Mouse (Mus musculus): Measurements from ENCODE around the gene Cactin. TPM values are rescaled to one million over a fixed set of nuclear protein-coding genes. Genes with fewer than 3 reads are reported as not detected.

Gene Cactin
- polyA plus RNA-seq, 1 experiment from 2014 or later, result 49.9 TPM

DNA sequence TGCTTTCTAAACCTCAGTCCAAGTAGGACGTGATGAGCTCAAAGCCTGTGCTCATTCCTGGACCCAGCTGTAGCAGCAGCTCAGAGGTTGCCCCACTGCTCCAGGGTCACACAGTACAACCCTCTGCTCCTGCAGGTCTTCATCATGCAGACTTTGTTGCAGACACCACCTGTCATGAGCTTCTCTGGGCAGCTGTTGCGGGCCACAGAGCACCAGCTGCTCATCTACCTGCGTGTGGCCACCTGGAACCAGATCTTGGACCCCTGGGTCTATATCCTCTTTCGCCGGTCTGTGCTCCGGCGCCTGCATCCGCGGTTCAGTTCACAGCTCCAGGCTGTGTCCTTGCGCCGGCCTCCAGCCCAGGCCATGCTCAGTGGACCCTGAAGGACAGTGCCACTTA, 13.4 kb downstream of the Cactin start:
- no peak for ATAC-seq (ENCODE audit: borderline replicate concordance, extremely low read depth, low FRiP score, low TSS enrichment)
- Histone ChIP-seq H3K4me3 (no peak overlapping the region), H3K4me2 (no peak overlapping the region), H3K9ac (no peak overlapping the region), H3K9me3 (no peaks in the 10 kb centered on the region), H3K4me1 (peaks cover 54% of the 10 kb centered on the region), H3K27ac (peak overlapping the region; percentile 97), H3K27me3 (peaks cover 14% of the 10 kb centered on the region), H3K36me3 (no peaks in the 10 kb centered on the region)
- WGBS, result 74% methylated on average over 11 of the region's 11 CpGs

DNA sequence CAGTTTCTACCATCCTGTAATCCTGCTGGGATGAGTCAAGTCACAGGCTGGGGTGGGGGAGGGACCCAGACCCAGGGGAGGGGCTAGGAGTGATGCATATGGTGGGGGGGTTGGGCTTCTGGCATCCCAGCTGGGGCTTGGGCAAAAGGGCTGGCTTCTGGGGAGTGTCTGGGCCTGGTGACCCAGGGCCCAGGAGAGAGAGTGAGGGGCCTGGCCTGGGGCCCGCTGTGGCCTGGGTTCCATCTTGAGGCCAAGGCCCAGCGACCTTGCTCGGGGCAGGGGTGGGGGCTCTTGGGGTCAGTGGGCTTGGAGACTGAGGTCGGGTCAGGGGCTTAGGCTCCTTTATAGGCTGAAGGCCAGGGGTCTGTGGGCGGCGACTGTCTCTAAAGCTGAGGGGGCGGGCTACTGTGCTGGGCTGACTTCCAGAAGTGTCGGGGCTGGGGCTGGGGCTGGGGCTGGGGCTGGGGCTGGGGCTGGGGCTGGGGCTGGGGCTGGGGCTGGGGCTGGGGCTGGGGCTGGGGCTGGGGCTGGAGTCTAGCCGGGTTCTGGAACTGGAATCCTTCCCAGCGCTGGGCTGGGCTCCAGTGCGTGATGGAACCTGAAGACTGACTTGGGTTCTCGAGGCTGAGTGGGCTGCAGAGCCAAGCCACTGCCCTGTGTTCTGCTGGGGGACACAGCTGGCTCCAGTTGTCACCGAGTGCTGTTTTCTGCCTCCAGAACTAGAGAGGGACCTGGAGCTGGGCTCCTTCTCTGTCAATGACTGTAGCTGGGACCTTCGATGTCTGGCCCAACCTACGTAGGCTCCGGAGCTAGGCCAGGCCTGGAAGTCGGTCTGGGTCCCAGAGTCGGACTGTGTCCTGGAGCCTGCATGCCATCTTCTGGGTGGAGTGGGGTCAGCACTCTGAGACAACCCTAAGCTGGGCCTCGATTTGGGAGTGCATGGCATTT, 14.8 kb downstream of the Cactin start:
- Histone ChIP-seq H3K27me3 (peaks cover 14% of the 10 kb centered on the region), H3K4me1 (peaks cover 40% of the 10 kb centered on the region), H3K4me2 (peak overlapping the region; percentile 34; the same call in 1 of the 2 replicates), H3K27ac (peak overlapping the region; percentile 97), H3K9ac (peak overlapping the region; percentile 22; the same call in 1 of the 2 replicates), H3K4me3 (no peak overlapping the region), H3K9me3 (no peaks in the 10 kb centered on the region), H3K36me3 (no peaks in the 10 kb centered on the region)
- peak; percentile 76 for ATAC-seq (ENCODE audit: borderline replicate concordance, extremely low read depth, low FRiP score, low TSS enrichment)
- WGBS, result 28% methylated on average over 15 of the region's 19 CpGs

DNA sequence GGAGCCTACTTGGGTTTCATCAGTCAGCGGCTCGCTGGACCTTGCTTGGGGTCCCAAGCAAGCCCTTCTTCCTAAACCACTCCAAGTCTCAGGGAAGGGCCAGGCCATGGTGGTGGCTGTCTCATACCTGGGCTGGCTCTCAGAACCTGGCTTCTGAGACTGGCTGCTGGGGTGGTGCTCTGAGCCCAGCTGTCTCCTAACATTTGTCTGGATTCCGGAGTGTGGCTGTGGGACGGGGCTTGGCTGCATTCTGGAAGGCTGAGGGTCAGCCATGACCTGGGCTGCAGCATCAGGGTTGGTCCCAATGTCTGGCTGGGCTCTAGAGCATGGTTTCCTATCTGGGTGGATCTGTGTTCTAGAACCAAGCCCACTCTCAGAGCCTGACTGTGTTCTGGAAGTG, 15.7 kb downstream of the Cactin start:
- Histone ChIP-seq H3K4me2 (no peak overlapping the region), H3K27ac (peak overlapping the region; percentile 97), H3K4me1 (peaks cover 33% of the 10 kb centered on the region), H3K9ac (no peak overlapping the region), H3K9me3 (no peaks in the 10 kb centered on the region), H3K36me3 (no peaks in the 10 kb centered on the region), H3K4me3 (no peak overlapping the region), H3K27me3 (peaks cover 17% of the 10 kb centered on the region)
- no peak for ATAC-seq (ENCODE audit: borderline replicate concordance, extremely low read depth, low FRiP score, low TSS enrichment)
- 87% methylated on average over 4 of the region's 4 CpGs for WGBS

DNA sequence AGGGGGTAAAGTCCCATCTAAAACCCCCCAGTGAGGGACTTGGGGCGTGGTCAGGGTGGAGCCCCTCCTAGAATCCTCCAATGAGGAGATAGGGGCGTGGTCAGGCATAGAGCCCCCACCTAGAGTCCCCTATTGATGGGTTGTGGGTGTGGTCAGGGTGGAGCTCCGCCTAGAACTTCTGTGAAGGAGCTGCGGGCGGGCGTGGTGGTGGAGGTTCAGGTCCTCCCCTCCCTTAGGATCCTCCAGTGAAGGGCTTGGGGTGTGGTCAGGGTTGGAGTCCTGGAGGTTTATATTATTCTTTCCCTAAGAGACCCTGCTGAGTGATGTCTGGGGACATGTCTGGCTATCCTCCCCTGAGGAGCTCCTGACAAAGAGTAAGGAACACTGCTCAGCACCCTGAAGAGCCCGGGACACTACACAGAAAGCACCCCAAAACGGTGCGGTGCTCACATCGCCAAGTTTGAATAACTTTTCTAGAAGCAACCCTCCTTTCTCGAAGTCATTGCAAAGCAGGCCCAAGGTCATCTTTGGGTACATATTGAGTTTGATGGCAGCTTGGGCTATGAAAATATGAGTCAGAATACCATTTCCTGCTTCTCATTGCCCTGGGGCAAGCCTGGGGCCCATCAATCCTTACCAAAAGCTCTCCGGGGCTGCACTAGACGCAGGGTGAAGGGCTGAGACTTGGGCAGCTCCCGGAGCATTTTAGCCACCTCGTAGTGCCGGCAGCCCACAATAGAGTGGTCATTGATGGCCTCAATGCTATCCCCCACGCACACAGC, 19.8 kb downstream of the Cactin start:
- Histone ChIP-seq H3K4me3 (no peak overlapping the region), H3K27me3 (peaks cover 42% of the 10 kb centered on the region), H3K4me1 (peaks cover 12% of the 10 kb centered on the region), H3K9ac (no peak overlapping the region), H3K4me2 (no peak overlapping the region), H3K27ac (no peak overlapping the region), H3K36me3 (no peaks in the 10 kb centered on the region), H3K9me3 (no peaks in the 10 kb centered on the region)
- WGBS, result 41% methylated on average over 17 of the region's 17 CpGs
- ATAC-seq (ENCODE audit: borderline replicate concordance, extremely low read depth, low FRiP score, low TSS enrichment), result no peak

DNA sequence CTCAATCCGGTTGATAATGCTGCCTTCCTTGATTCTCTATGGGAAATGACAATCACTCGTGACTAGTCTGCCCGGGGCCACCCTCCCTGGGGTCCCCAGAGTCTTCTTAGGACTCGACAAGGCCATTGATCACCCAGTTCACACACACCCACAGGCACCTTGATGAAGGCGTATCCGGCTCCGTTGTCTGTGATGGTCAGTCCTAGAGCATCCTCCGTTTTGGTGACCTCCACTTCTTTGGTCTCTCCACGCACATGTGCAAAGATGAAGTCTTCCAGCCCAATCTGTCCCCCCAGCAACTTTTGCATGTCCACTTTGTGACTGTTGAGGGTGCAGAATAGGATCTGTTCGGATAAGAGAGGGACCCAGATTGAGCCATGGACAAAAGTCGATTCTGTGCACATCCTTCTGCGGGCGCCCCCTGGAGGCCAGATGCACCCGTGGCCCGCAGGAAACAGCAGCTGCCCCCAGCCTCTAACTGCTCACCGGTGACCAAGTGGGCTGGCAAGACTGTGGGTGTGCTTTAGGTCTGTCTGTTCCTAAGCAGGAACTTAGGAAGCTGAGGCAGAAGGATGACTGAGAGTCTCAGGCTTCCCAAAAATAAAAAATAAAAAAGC, 20.5 kb downstream of the Cactin start:
- peaks cover 42% of the 10 kb centered on the region for H3K27me3 ChIP-seq
- WGBS, result 30% methylated on average over 16 of the region's 16 CpGs

DNA sequence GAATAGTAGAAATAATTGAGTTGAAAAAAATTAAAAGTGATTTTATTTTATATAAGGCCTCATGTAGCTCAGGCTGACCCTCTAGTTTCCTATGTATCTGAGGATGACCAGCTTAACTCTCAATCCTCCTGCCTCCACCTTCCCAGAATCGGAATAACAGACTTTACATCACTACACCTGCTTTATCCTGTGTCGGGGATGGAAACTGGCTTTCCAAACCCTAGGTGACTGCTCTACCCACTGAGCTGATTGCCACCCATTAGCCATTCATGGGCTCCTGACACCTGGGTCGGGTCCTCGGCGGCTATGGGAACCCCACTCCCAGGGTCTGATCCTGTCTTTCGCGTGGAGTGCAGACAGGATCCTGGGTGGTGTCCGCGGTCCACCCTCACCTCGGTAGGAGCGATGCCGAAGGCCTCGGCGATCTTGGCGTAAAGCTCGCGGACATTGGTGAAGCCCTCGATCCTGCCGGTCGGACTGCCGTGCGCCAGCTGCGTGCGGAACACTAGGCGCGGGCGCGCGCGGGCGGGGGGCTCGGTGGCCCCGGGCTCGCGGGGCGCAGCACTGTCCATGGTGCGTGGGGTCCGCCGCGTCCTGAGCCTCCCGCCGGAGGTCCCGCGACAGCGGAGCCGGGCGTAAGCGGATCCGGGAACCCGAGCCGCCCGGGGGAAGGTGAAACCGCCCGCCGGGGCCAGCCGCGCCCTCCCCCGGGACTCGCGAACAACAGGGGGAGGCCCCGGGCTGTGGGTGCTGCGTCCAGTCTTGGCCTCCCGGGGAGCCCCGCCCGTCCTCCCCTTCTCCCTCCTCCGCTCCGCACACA, 22.0 kb downstream of the Cactin start, which contains the start of gene Gipc3:
Gipc3 (minus strand) TSS at position 581 of the 820 bp plus-strand sequence.
- Histone ChIP-seq H3K4me1 (peaks cover 17% of the 10 kb centered on the region), H3K9me3 (no peaks in the 10 kb centered on the region), H3K4me2 (peak within 1 kb of the TSS; percentile 82), H3K9ac (peak within 1 kb of the TSS; percentile 40), H3K27me3 (peaks cover 42% of the 10 kb centered on the region), H3K4me3 (peak within 1 kb of the TSS; percentile 41), H3K36me3 (0 out of 2 replicates have a peak, but pooled peaks cover 4% of the 10 kb centered on the region), H3K27ac (no peak within 1 kb of the TSS)
- ATAC-seq (ENCODE audit: borderline replicate concordance, extremely low read depth, low FRiP score, low TSS enrichment), result no peak
- WGBS, result 3% methylated on average over 67 of the region's 67 CpGs

More for the DNA sequence above, 20.5 kb downstream of the Cactin start:
- ATAC-seq (ENCODE audit: borderline replicate concordance, extremely low read depth, low FRiP score, low TSS enrichment), result no peak
- H3K9me3 ChIP-seq, result no peaks in the 10 kb centered on the region
- H3K4me2 ChIP-seq, result no peak overlapping the region
- H3K36me3 ChIP-seq, result no peaks in the 10 kb centered on the region
- H3K9ac ChIP-seq, result no peak overlapping the region
- H3K4me3 ChIP-seq, result no peak overlapping the region
- no peak overlapping the region for H3K27ac ChIP-seq
- H3K4me1 ChIP-seq, result peaks cover 8% of the 10 kb centered on the region

DNA sequence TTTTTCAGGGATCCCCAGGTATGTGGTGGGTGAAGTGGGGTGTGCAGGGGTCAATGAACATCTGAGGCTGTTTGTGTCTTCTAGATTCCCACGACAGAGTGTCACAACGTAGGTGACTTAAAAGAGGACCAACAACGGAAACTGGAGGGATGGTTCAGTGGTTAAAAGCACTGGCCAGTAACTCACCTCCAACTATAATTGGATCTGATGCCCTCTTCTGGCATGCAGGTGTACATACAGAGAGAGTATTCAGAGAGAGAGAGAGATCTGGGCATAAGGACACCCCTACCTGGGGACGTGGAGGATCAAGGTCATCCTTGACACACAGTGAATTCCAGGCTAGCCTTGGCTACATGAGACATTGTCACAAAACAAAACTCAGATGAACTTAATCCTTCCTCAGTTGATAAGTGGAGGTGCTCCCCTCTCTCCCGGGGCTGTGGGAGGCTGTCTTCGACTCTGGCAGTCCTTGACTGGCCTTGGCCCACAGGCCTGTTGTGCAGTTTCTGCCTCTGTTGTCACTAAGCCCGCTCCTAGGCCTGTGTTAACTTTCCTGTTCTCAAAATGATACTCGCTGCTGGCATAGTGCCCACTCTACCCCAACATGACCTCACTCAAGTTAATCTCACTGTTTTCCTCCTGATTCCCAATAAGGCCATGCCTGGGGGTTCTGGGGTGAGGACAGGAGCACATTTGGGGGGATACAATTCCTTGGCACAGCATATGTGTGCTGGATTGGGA, 23.7 kb downstream of the Cactin start:
- no peaks in the 10 kb centered on the region for H3K9me3 ChIP-seq
- H3K9ac ChIP-seq, result no peak overlapping the region
- WGBS, result 43% methylated on average over 8 of the region's 8 CpGs
- 0 out of 2 replicates have a peak, but pooled peaks cover 4% of the 10 kb centered on the region for H3K36me3 ChIP-seq
- H3K4me3 ChIP-seq, result no peak overlapping the region
- no peak overlapping the region for H3K4me2 ChIP-seq
- ATAC-seq (ENCODE audit: borderline replicate concordance, extremely low read depth, low FRiP score, low TSS enrichment), result no peak
- no peak overlapping the region for H3K27ac ChIP-seq
- peaks cover 26% of the 10 kb centered on the region for H3K4me1 ChIP-seq
- peaks cover 38% of the 10 kb centered on the region for H3K27me3 ChIP-seq

DNA sequence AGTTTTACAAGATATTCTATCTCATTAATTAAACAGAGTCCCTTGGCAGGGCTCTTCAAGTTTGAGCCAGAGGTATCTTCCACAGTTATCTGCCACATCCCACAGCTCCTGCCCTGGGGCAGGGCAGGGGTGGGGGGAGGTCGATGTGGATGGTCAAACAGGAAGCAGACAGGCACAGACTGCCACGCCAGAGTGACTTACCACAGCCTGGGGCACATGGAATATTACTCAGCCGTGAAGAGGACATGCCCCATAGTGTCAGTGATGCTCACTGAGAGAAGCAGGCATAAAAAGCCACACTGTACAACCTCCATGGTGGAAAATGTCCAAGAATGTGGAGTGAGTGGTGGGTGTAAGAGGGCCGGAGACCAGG, 24.2 kb downstream of the Cactin start:
- no peak for ATAC-seq (ENCODE audit: borderline replicate concordance, extremely low read depth, low FRiP score, low TSS enrichment)
- H3K4me1 ChIP-seq, result peaks cover 30% of the 10 kb centered on the region

DNA sequence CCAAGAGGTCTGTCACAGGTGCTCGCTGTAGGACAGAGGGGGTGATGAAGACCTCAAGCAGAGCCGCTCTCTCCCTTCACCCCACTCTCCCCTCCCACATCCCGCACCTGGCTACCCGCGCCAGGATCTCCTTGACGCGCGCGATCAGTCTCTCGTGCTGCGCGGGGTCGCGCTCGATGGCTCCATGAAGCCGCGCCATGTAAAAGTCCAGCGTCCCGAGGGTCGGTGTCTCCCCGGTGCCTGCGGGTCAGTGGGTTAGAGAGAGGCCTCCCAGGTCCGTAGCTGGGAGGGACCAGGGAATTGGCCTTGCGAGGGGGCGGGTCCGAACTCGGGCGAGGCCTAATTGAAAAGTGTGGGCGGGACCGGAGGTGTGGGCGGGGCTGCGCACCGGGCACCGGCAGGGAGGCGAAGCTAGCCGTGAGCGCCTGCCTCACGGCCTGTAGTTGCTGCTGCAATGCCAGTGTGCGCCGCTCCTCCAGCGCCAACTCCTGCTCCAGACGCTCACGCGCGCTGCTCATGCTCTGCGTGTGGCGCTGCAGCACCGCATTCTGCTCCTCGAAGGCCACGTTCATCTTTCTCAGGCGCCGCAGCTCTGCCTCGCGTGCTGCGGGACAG, 25.7 kb downstream of the Cactin start:
- peak overlapping the region; percentile 29 for H3K4me3 ChIP-seq
- peaks cover 35% of the 10 kb centered on the region for H3K4me1 ChIP-seq
- H3K4me2 ChIP-seq, result peak overlapping the region; percentile 56
- no peaks in the 10 kb centered on the region for H3K9me3 ChIP-seq
- H3K27ac ChIP-seq, result peak overlapping the region; percentile 57; the same call in 1 of the 2 replicates
- 0 out of 2 replicates have a peak overlapping the region, but pooled peaks have one; percentile 12 for H3K9ac ChIP-seq
- 10% methylated on average over 53 of the region's 55 CpGs for WGBS
- no peak for ATAC-seq (ENCODE audit: borderline replicate concordance, extremely low read depth, low FRiP score, low TSS enrichment)
- 0 out of 2 replicates have a peak, but pooled peaks cover 4% of the 10 kb centered on the region for H3K36me3 ChIP-seq
- peaks cover 35% of the 10 kb centered on the region for H3K27me3 ChIP-seq

More for the DNA sequence above, 24.2 kb downstream of the Cactin start:
- Histone ChIP-seq H3K9ac (no peak overlapping the region), H3K36me3 (0 out of 2 replicates have a peak, but pooled peaks cover 4% of the 10 kb centered on the region), H3K27ac (no peak overlapping the region), H3K9me3 (no peaks in the 10 kb centered on the region), H3K4me2 (no peak overlapping the region), H3K4me3 (no peak overlapping the region), H3K27me3 (peaks cover 38% of the 10 kb centered on the region)
- WGBS, result 88% methylated on average over 4 of the region's 4 CpGs

DNA sequence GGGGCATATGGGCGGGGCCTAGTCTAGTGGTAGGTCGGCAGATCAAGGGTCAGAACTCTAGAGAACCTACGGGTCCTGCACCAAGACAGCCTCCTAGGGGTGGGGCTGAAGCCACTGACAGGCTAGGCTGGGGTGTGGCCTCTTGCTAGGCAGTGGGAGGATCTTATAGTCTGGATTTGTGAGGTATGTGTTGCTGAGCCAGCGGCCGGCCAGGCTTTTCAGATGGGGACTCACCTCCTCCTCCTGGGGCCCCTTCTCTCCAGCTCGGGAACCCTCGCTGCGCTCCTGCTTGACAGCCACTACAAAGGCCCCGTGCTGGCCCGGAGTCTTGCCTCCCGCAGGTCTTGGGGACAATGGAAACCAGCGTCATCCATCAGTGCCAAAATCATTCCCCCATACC, 28.2 kb downstream of the Cactin start:
- H3K4me3 ChIP-seq, result peak overlapping the region; percentile 86
- peak overlapping the region; percentile 70; the same call in 1 of the 2 replicates for H3K27ac ChIP-seq
- peak overlapping the region; percentile 83 for H3K9ac ChIP-seq
- no peak for ATAC-seq (ENCODE audit: borderline replicate concordance, extremely low read depth, low FRiP score, low TSS enrichment)
- peaks cover 30% of the 10 kb centered on the region for H3K4me1 ChIP-seq
- peak overlapping the region; percentile 79 for H3K4me2 ChIP-seq
- 0 out of 2 replicates have a peak, but pooled peaks cover 4% of the 10 kb centered on the region for H3K36me3 ChIP-seq
- H3K27me3 ChIP-seq, result peaks cover 10% of the 10 kb centered on the region
- H3K9me3 ChIP-seq, result no peaks in the 10 kb centered on the region
- 7% methylated on average over 12 of the region's 12 CpGs for WGBS
